Mouse (Mus musculus): Measurements from ENCODE around the gene Hes2.

DNA sequence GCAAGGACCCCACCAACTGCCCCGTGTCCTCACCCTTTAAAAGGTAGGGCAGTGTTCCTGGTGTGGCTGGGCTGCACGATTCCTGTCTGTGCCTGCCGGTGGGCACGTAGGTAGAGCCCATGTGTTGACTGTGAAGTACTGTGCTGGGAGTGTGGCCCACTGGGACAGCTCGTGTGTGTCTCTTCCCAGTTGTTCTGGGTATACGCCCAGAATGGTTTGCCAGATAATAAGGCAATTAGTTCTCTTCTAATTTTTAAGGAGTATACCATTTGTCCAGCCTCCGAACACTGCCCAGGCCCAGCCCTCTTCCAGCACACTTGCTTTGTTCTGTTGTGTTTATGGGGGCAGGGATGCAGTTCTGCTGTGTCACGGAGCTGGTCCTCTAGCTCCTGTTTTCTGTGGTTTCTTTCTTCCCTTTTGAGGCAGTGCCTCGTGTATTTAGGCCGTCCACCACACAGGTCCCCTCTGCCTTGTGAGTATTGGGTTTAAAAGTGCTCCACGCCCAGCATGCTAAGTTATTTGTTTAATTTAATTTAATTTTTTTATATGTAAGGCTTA lies 31.5 kb downstream of the Hes2 start:
- TF ChIP-seq MAFK (IDR thresholded peaks at IDR 0.05; ENCODE audit: insufficient read depth, low read depth, low read length) (no peak), CHD2 (IDR thresholded peaks at IDR 0.05; ENCODE audit: low read depth, low read length) (no peak), ZNF384 (IDR thresholded peaks at IDR 0.05; ENCODE audit: low read depth, low read length) (no peak), ZC3H11A (IDR thresholded peaks at IDR 0.05; ENCODE audit: borderline replicate concordance, low read depth, low read length) (no peak)

Measured in ES-E14 (cell line).